Mouse (Mus musculus) right cerebral cortex, postnatal 14 days (tissue): ENCODE data around the gene Tiam1.

ENCODE experiments used
- DNase-seq: peaks from one replicate; pipeline ENCODE4 v3.0.0; 2022

The Tiam1 gene

DNA sequence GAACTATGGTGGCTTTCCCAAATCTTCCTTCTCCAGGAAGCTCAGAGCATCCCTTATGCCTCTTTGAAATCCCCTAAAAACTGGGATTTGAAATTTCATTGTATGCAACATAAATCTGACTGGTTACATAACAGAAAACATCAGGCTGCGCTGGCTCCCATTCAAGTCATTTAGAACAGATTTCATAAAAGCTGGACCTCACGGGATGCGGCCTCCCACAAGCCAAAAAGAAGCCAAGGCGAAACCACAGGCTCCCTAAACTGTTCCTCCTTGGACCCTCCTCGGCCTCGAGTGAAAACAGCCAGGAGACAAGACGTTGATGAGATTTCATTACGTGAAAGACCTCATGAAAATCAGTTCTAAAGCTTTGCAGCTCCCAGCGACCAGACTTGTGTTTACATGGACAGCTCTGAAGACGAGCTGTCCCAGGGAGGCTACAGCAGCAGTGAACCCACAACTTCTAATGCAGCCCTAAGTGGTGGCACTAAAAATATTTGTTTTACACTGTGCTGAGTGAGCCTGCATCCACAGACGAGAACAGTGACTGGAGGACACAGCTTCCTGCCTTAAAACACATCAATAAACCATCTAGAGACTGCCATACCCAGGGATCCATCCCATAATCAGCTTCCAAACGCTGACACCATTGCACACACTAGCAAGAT is 96.9 kb downstream of the Tiam1 start:
- no peak for DNase-seq

GRCm38 (mm10) chr16:90045611-90046010 is 98.0 kb downstream of the Tiam1 start:
- no peak for DNase-seq

DNA sequence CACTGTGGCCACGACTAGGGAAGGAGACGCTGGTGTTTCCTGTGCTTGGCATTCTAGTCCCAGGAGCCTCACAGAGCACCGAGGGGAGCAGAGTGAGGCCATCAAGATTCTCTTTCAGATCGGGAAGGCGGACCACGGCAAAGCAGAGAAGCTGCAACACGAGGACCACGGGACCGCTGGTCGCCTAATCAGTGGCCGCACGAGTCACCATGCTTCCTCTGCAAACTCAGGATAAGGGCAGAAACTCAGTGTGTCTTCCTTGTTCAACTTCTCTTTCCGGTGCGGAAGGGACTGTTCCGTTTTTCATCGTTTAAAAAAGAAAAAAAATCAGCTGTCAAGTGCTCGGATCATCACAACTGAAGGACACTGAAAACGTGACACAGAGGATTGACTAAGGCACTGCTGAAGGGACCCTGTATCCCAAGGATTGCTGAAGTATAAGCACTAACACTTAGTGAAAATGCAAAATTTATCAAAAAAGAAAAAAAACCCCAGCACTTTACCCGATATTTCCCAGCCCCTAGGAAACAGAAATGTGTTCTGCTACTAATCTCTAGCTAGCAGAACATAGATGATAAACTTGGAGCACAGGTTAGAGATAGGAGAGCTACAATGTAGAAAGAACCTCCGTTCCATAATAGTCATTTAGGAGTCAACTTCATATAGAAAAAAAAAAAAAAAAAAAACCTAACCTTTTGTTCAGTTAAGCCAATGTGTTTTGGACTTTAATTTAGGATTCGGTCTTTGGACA is 99.4 kb downstream of the Tiam1 start:
- no peak for DNase-seq

DNA sequence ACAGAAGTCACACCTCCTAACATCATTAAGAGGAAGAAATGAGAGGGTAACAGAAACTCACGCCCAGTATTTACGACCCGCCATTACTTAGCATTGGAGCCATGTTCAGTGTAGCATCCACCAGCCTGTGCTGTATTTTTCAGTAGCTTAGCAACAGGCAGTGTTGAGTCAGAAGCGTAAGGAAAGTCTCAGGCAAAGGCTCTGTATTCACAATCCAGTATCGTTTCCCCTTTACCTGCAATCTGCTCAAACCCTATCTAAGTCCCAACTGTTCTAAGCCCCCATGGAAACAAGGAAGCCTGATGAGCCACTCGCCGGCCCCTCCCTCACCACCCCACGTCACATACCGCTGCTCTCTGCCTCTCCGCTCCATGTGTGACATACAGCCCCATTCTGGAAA is 100.7 kb downstream of the Tiam1 start:
- no peak for DNase-seq

- no peak for DNase-seq
These were observed 101.2 kb downstream of the Tiam1 start for GRCm38 (mm10) chr16:90042386-90042785.

GRCm38 (mm10) chr16:90040771-90041364 is 102.7 kb downstream of the Tiam1 start:
- peak; percentile 50 for DNase-seq

- no peak for DNase-seq
These were observed 107.9 kb downstream of the Tiam1 start for GRCm38 (mm10) chr16:90035595-90036110.

DNA sequence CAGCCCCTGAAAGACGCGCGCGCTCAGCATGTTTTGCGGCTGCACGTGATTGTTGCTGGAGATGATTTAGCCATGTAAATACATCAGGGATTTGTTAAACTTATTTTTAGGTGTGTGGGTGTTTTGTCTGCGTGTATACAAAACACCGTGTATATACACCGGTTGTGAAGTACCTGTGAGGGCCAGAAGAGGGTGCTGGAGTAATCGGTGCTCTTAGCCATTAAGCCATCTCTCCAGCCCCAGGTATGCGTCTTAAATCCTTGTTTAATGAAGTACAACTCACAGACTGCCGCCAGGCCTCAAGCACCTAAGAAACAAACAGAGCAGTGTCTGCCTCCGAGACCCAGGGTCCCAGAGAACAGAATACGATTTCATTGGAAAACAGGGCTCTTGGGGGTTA is 113.2 kb downstream of the Tiam1 start:
- no peak for DNase-seq

DNA sequence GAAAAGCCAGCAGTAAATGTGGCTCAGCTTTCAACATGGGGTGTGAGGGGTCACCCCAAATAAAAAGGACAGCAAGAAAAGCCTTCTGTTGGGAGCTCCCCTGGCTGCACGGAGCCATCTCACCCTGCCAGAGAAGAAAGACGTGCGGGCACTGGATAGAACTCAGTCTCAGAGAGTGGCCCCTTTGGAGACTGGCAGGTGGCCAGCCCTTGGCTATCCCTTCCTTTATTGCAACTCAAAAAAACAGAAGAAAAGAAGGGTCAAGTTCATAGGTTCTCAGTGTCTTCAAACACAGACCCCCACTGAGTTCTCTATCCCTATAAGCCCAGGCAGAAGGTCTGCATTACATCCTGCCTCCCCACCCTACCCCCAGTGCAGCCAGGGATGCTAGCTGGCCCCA is 115.7 kb downstream of the Tiam1 start:
- no peak for DNase-seq

DNA sequence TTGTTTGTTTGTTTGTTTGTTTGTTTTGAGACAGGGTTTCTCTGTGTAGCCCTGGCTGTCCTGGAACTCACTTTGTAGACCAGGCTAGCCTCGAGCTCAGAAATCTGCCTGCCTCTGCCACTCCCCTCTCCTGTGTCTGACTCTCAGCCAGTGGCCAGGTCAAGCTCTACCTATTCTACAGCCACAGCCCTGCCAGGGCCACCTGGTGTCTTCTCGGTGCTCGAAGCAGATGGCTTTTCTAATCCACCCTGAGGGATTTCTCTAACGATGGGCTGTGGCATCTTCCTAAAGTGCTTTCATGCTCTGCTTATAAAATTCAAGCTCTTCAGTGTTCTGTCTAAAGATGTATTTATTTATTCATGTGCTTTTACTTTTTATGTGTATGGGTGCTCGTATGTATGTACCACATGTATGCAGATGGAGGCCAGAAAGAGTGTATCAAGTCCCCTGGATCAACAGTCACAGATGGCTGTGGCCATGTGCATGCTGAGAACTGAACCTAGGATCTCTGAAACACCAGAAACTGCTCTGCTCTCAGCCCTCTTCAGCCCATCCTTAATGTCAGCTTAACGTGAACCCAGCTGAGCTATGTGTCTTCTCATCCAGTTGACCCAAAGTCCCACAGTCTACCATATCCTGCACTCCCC is 117.9 kb downstream of the Tiam1 start:
- DNase-seq: no peak

DNA sequence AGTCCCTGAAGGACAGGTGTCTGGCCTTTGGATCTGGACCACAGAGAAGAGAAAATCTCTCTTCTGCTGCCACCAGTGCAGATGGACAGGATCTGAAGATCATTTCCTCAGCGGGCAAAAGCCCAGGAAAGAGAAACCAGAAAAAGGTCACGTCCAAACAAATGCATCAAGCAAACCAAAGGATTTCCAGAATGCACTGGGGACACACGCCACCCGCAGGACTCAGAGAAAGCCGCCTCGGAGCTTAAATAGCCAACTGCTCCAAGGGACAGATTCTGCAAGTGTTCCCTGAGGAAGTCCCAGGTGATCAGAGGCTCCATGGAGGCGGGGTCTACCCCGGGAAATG is 119.9 kb downstream of the Tiam1 start:
- no peak for DNase-seq

DNA sequence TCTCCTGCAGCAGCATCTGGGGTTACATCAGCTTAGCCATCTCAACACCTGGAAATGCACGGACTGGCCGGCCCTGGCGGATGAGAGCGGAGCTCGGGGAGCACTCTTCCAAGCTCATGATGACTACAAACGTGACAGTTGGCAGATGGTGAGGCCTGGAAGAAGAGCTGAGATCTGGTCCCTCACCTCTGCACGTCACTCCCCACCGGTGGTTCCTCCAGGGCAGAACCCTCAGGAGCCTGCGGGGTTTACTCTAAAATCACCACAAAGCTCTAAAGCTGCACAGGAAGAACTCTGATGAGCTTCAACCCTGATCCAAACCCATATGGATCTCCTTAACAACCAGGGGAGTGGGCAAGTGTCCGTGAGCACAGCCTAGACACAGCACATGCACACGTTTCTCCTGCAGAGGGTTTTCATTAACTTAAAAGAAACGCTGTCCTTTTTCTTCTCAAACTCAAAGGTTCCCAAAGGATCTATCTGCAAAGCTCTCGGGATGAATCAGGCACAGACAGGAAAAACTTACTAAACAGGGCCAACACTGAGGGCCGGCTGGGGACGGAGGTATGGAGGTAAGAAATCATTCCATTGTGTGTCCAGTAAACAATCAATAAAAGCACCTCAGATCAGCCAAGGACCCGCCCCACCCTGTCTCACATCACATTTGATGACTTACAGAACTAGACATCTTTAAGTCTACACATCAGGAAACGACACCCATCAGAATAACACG is 120.5 kb downstream of the Tiam1 start:
- no peak for DNase-seq

DNA sequence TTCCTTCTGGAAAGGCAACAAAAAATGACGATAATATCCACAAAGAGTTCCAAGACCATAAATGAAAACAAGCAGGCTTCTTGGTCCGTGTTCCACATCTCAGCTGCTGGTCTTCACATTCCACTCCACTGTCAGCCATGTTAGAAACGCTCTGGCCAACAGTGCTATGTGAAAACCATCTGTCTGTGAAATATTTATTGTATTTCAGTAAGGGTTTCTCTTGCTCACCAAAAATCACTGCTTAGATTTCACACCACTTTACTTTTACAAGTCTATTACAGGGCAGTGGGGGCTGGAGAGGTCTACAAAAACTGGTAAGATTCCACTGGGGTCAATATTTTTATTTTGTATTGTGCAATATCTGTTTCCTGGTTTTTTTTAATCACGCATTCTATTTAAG is 127.5 kb downstream of the Tiam1 start:
- no peak for DNase-seq

DNA sequence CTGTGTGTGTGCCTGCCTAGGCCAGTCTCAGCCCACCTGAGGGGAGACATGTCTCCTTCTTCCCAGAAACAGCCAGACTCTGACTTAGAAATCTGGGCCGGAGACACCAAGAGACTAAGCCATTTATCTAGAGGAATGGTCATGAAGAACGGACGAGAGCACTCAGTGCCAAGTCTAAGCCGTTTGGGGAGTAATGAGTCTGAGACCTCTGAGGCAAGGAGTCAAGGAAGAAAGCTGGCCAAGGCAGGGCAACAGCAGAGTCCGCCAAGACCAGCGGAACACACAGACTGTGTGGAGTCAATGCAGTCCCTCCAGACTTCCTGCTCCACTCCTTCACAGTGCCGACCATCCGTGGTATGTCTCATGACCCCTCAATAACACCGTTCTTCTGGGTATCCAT is 129.0 kb downstream of the Tiam1 start:
- DNase-seq: no peak

- DNase-seq: peak; percentile 44
These were observed 131.9 kb downstream of the Tiam1 start for GRCm38 (mm10) chr16:90011521-90012181.

DNA sequence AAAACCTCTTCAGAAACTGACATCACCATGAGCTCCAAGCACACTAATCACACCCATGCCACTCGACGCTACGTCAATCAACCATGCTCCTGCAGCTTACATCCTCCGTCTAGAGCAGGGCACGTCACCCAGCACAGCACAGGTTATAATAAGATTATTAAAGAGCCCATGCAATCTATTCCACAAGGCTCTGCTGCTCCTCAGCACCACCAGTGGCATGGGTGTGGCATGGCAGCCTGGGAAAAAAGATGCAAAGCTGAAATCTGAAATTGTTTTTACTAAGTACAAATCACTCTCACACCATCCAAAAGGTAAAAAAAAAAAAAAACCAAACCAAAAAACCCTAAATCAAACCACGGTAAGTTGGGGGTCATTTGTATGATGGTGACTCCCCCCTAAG is 135.1 kb downstream of the Tiam1 start:
- DNase-seq: no peak

GRCm38 (mm10) chr16:90007391-90007977 is 136.1 kb downstream of the Tiam1 start:
- DNase-seq: no peak

- DNase-seq: no peak
These were observed 140.0 kb downstream of the Tiam1 start for GRCm38 (mm10) chr16:90003556-90003955.

GRCm38 (mm10) chr16:89995155-89995554 is 148.4 kb downstream of the Tiam1 start:
- no peak for DNase-seq

GRCm38 (mm10) chr16:89993991-89994825 is 149.4 kb downstream of the Tiam1 start:
- DNase-seq: no peak

DNA sequence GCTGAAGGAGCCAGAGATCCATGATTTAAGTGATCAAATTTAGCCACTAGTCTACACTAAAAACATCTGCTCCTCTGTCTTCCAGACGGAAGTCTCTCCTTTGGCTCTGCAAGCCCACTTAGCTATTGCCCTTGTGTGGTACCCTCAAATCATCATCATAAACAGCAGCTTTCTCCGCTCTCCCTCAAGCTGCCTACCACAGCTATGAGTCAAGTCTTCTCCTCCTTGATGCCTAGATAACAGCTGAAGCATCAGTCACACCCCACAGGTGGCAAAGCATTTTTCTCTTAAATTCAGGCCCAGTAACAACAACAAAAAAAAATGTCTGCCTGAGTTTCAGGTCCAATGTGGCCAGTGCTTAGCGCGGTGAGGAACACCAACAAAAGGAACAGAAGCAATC is 150.1 kb downstream of the Tiam1 start:
- DNase-seq: no peak
